Mouse (Mus musculus) ovary, adult 18-20 months (tissue): ENCODE measurements around the gene Zcchc3.

Experiments used
- DNase-seq: peaks from one replicate; pipeline ENCODE4 v3.0.0; 2022; ENCODE audit warnings: low spot score, mixed read lengths

Zcchc3 gene

DNA sequence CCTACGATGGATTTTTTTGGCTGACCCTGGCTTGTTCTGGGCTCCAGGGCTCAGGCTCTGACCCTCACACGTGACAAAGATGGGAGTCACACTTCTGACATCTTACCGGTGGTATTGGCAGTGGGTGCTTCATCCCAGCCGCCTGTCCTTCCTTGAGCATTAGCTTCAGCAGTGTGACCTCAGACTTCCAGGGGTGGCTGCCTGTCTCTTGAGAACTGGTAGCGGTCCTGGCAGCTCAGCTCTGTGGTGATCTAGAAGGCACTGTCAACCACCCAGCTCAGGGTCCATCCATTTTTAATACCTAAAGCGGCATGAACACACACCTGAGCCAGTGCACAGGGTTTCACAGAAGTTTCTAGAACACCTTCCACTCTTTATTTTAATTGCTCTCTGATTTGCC is 5.0 kb downstream of the Zcchc3 start:
- DNase-seq, result no peak

DNA sequence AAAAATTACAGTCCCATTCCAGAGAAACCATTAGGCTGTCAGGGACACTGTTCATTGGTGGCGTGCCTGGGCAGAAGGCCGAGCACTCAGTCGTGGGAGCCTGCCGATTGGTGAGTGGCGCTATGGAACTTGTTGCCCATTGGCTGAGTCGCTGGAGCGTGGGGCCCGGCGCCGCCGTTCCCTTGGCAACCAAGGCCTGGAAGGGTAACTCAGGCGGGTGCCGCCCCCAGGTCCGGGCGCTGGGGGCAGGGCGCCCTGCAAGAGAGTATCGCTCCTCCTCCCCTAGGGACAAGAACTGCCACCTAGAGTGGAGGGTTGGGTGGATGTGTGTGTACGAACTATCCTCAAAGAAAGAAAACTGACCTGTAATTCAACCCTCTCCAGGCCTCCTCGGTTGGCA is 8.7 kb downstream of the Zcchc3 start:
- peak; percentile 98 for DNase-seq

DNA sequence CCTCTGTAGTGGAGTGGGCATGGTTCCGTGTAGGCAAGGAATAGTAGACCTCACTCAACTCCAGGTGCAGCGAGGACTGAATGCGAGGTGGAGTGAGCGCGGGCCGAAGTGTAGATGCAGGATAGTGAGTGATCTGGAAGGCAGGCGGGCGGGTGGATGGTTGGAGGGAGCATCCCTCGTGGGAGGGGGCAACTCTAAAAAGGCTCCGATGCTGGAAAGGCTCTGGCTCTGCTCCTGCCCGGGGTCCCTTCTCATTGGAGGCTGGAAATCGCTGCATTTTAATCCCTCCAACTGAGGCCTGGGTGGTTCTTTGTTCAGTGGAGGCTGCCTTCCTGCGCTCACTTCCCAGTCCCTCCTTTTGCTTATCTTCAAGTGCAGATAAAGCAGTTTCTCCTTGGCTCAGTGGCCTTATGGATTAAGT is 15.7 kb downstream of the Zcchc3 start:
- no peak for DNase-seq

DNA sequence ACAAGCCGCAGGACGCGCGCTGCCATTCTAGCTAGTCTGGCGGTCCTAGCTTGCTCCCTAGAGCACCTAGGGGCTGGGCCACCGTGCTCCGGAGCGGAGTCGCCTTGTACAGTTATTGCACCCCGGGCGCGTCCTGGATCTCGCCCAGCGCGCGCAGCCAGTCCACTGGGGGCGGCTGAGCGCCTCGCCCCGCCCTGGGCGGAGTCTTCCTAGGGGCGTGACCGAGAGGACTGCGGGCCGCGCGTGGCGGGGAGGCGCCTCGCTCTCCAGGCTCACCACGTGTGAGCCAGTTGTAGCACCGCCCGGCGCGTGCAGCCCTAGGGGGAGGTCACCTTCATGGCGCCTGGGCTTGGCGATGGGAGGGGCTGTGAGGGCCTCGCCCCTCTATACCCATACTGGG is 16.1 kb downstream of the Zcchc3 start:
- peak; percentile 97 for DNase-seq

DNA sequence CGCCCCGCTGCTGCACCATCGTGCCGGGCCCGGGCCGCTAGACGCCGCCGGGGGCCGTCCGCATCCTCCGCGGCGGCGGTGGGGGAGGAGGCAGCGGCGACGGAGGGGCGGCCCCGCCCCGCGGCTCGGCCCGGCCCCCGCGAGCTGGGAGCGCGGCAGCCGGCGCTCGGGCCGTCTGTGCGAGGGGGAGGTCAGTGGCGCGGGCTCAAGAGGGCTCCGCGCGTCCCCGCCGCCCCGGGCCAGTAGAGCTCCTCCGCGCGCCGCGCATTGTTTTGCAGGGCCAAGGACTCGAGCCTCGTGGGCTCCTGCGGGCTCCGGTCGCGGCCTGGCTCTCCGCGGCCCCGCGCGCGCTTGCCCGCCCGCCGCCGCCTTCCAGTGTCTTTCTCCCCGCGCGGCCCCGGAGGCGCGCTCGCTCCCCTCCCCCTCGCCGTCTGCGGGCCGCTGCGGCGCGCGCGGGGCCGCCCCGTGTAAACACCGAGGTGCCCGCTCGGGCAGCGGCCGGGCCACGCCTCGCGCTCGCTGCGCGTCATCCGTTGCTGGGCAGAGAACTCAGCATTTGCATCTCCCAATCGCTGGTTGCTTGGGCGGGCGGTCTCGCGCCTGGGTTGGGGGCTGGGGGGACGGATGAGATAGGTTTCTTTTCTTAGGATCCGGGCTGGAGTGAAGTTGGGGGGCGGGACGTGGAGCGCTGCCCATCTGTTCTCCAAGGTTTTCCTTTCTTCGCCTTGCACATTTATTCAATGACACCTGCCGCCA is 17.0 kb downstream of the Zcchc3 start, which contains the start of gene Sox12:
Gene Sox12 (minus strand): TSS at position 384 of the 756 bp plus-strand sequence.
- peak; percentile 95 for DNase-seq

DNA sequence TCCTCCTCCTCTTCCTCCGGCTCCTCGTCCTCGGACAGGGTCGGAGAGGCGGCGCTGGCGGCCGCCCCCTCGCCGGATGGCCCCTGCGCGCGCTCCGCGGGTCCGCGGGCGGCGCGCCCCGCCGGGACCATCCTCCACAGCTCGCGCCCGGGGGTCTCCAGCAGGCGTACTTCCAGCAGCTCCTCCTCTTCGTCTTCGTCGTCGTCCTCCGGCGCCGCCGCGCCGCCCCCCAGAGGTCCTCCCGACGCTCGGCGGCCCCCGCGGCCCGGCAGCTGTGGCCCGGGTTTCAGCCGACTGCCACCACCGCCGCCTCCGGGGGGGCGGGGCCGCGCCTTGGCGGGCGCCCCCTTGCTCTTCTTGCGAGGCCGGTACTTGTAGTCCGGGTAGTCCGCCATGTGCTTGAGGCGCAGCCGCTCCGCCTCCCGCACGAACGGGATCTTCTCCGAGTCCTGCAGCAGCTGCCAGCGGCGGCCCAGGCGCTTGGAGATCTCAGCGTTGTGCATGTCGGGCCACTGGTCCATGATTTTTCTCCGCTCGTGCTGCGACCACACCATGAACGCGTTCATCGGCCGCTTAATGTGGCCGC is 17.7 kb downstream of the Zcchc3 start:
- peak; percentile 80 for DNase-seq

DNA sequence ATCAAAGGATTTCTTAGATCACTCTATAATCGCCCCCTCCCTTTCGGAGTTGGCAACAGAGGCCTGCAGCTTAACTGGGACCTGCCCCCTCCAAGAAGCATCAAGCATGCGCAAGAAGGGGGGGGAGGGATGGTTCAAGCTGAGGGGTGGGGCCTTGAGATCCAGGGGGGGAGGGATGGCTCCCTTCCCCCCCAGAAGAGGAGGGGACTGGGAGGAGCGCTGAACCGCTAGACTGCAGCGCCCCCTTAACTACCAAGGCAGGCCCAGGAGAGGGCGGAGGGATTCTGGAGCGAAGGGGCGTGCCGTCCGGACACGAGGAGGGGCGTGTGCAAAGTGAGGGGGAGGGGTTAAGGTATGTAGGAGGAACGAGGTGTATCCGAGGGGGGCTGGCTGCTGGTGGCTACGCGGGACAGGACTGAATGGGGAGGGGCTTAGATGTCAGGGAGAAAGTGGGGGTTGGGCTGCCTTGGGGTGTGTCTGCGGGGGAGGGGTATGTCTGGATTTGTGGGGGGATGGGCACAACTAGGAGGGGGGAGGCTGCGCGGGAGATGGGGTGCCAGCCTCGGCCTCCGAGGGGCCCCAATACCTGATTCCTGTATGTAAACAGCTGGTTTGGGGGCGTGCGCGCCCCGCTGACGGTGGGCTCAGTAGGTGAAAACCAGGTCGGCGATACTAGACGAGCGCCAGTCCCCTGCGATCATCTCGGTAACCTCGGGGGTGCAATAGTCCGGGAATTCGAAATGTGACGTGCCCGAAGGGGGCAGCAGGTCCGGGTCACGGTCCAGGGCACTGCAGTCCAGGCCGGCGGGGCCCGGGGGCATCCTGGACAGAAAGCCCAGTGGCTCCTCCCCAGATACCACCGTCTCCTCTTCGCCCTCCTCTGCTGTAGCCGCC is 18.5 kb downstream of the Zcchc3 start:
- peak; percentile 95 for DNase-seq

DNA sequence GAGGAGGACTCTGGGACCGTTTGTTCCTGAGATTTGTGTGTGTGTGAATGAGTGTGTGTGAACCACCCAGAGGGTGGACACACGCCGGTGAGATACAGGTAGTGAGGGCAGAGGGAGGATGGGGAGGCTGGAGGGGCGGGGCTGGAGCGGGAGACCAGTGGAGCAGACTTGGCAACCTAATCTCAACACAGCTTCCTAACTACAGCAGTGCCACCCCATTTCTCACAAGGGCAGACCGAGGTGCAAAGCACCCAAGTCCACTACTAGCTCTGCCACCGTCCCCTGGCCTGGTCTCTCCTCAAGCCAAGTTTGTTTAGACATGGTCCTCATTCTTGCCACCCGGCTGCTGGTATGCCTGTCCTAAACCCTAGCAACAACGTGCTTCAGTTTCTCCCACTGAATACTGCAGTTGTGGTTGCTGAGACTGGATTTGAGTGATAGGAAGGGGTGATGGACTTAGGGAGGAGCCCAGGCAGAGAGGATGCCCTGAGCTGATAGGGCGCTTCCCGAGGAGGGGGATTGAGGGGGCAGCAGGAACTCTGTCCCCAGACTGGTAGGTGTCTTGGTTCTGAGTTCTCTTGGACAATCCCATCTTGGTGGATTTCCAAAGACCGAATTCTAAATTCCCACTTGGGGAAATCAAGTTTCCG is 19.4 kb downstream of the Zcchc3 start:
- no peak for DNase-seq

DNA sequence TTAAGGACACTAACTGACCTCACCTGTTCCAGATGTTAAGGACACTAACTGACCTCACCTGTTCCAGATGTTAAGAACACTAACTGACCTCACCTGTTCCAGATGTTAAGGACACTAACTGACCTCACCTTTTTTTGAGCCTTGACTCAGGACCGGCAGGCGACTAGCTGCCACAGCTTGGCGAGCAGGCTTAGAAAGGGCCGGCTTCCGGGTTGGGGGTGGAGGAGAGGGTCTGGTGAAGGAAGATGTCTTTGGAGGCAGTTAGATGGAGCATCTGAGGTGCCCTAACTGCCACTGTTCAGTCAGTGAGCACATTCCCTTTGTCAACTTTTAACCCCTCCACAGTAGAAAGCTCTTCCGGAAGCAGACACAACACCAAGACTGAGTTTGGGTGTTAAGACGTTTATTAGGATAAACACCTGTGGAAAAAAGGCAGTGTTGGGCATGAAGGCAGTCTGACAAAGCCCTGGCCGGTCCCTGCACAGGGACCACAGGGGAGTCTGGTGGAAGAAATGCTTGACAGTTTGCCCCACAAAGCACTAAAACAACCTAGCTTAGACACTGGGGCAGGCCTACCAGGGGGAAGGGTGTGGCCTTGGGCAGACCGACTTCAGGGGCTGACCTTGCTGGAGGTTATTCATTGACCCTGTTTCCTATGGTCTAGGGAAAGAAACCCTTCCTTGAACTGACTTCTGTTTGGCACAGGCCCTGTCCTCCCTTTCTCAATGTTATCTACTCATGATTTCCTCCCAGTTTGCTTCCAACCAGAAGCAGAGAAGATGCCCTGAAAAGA is 21.4 kb downstream of the Zcchc3 start:
- DNase-seq, result no peak

DNA sequence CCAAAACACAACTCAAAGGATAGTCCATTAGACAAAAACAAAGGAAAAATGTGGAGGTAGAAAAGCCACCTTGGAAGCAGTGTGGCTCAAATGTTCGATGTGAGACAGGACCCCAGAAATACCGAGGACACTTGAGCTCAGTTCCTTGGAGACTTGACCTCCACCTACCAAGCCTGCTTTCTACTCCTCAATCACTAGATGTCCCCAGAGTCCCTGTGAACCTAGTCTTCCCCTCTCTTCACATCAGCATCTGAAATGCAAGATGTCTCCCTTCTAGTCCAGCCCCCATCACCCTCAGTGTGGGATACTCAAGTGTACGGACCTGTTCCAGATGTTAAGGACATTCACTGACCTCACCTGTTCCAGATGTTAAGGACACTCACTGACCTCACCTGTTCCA is 22.0 kb downstream of the Zcchc3 start:
- peak; percentile 33 for DNase-seq

DNA sequence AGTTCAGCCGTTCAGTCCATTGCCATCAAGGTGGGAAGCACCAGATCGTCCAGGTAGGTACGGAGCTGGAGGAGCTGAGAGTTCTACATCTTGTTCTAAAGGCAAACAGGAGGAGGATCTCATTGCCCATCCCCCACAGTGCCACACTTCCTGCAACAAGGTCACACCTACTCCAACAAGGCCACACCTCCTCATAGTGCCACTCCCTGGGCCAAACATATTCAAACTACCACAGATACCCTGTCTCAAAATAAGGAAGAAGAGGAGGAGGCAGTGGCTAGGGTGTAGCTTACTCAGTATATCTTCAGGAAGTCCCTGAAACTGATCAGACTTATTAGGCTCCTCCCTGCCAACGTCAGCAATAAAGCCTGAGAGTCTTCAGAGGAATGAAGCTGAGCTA is 30.6 kb downstream of the Zcchc3 start:
- no peak for DNase-seq

DNA sequence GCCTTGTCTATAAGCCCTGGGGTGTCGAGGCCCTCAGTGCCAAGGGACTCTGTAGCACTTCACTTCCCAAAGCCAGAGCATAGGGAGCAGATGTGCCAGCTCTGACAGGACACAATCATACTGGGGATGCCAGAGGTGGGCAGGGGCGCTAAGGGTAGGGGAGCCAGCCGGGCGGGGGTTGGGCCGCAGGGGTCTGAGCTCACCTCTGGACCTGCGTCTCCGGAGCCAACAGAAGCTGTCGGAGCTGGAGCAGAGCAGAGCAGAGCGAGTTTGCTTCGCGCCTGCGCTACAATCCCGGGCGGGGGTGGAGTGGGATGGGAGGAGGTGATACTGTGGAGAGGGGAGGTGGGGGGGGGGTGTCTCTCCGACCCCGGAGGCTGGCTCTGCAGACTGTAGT is 38.5 kb downstream of the Zcchc3 start, which contains the start of gene Nrsn2:
Gene Nrsn2 (minus strand): TSS at position 294 of the 397 bp plus-strand sequence.
- no peak for DNase-seq

DNA sequence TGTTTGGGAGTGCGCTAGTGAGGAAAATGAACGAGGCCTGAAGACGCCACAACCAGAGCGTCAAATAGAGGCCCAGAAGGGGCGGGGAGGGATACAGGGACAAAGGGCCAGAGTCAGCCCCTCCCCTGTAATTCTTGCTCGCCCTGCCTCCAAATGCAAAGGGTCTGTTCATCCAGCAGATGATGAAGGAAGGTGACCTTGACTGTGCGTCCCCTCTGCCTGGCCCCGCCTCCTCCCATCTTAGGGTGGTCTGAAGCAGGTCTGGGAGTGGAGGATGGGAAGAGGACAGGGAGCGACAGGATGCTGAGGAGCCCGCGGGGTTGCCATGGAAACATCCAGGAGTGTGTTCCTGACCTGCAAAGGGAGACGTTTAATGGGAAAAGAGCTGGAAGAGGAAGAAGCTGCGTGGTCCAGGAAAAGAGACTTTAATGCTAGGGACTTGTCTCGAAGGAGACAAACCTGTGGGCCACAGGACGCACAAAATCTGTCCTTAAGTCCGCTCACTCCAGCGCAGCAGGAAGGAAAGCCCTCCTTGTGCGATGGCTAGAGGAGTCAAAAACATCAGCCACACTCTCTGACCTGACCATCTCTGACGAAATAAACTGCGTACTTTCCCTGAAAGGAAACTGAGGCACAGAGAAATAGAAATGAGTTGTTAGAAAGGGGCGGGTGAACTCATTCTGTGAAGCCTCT is 39.0 kb downstream of the Zcchc3 start:
- no peak for DNase-seq

DNA sequence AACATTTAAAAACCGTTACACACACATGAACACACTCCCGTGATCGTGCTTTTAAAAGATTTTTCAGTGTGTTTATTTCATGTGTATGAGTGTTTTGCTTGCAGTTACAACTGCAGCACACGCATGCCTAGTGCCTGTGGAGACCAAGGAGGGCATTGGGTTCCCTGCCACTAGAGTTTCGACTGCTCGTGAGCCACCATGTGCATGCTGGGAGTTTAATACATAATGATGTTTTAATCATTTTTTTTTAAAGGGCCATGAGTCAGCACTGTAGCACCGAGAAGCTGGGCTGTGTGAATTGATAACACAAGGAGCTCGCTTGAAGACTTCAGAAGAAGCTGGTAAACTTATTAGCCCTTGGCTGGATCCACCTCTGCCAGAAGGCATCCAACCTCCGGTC is 41.3 kb downstream of the Zcchc3 start:
- no peak for DNase-seq

DNA sequence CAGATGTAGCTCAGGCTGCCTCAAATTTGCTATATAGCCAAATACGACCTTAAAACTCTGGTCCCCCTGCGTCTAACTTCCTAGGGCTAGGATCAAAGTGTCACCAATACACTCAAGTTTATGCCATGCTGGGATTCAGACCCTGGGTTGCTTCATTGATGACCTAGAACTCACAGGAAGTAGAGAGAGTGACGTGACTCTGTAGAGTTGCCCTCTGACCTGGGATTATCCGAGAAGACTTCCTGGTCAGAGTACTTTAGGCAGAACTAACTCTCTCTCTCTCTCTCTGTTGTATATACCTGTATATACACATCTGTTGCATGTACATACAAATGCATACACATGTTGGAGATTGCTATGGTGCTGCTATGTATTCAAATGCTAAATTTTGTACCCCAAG is 42.2 kb downstream of the Zcchc3 start:
- DNase-seq, result no peak

DNA sequence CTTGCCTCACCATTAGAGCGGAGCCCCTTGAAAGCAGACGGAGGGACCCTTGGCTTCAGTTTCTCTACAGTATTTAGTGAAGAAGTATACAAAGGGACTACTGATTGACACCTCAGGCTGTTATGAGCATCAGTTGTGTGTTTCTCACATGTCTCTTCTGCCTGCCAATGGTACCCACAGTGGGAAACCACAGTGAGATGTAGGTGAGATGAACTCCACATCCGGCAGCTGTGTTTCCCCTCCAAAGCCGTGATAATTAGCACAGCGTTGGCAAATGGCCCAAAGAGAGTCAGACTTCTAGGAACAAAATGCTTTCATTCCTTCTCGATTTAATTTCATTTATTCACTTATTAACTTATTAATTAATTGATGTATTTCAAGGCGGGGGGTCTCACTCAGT is 42.7 kb downstream of the Zcchc3 start:
- DNase-seq, result no peak

DNA sequence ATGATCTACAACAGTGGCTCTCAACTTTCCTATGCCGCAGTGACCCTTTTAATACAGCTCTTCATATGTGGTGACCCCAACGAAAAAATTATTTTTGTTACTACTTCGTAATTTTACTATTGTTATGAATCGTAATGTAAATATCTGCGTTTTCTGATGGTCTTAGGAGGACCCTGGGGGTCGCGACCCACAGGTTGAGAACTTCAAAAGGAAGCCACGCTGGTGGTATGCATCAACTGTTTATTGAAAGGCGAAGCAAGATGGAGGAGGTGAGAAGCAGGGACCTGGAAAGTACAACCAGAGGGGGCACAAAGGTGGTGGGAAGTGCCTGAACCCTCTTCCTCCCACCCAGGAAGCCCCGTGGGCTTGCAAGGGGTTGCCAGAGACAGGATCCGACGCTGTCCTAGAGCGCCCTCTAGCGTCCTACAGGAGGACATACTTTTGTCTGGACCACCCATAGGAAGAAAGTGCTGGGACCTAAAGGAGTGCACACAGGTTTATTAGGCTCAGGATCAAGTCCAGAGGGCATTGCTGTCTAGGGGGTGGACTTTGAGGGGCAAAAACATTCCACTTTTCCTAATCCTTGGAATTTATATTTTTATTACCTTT is 46.2 kb downstream of the Zcchc3 start:
- no peak for DNase-seq

DNA sequence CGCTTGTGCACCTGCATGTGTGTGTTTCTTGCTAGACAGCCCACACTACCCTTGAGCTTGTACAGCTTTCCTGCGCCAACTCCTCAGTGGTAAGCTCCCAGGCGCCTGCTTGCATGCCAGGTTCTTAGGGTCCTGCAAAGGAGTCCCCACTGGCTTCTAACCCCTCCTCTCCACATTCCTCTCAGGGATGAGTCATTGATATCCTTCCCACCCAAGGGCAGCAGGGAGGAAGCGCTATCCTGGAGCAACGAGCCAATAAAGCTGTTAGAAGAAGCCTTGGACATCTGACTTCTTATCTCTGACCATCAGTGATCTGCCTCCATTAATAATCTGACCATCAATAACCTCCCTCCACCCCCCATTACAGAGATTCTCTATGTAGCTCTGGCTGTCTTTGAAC is 46.9 kb downstream of the Zcchc3 start:
- peak; percentile 48 for DNase-seq

DNA sequence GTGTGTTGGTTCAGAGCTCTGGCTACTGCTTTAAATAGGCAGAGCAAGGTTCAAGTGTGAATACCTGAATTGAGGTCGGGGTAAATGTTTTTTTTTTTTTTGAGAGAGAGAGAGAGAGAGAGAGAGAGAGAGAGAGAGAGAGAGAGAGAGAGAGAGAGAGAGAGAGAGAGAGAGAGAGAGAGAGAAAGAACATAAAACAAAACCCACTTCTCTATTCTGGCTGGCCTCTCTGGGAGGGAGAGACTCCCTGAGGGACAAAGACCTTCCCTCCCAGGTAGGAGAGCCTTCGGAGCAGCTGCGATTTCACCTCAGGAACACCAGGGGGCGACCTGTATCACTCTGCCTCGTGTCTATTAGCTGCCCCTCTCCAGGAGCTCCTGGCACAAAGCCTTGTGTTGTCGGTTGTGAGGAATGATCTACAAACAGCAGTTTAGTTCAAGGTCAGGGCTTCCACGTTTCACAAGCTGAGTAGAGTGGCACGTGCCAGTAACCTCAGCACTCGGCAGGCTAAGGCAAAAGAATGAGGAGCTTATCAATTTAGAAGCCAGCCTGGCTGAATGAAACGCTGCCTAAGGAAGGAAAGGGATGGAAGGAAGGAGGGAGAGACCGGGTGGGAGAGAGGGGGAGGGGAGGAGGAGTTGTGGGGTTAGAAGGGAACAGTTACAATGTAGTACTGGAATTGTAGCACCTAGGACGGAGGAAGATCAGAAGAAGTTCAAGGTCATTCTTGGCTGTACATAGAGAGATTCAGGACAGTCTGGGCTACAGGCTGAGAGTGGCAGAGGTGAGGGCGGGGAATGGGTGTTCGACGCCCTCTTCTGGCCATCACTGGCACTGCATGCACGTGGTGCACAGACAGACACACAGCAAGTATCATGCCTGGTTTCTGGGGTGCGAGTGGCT is 51.3 kb downstream of the Zcchc3 start:
- DNase-seq, result peak; percentile 92
